Mouse (Mus musculus): ENCODE measurements around the gene Nckap1l. TPM values are rescaled to one million over a fixed set of nuclear protein-coding genes. Genes with fewer than 3 reads are reported as not detected.

Gene Nckap1l
- total RNA-seq, 2 experiments from 2014 or later = 1.7 to 1.8 TPM

DNA sequence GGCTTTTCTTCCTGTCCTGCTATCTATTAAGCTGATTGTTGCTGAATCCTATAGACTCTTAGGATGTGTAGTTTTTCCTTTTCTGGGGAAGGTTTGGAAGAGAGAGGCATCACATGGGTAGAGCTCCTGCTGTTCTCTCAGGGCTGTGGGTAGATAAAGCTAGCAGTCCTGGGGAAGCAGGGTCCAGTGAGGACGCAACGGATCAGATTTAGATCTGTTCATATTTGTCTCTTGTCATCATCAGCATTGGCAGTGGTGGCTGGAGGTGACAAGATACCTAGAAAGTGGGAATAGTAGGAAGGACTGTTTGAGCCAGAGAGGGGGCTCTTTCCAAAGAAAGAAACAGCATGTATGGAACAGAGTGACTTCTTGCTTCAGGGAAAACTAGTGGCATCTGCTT lies 81.4 kb downstream of the Nckap1l start:
- no peak for DNase-seq
- intact Hi-C loops (cut with DNase I; ENCODE audit: low total_unique reads) = no loop called here

- intact Hi-C loops (cut with DNase I; ENCODE audit: low total_unique reads) = no loop called here
- no peak for DNase-seq
Measured at GRCm38 (mm10) chr15:103535786-103536185, 82.2 kb downstream of the Nckap1l start.

DNA sequence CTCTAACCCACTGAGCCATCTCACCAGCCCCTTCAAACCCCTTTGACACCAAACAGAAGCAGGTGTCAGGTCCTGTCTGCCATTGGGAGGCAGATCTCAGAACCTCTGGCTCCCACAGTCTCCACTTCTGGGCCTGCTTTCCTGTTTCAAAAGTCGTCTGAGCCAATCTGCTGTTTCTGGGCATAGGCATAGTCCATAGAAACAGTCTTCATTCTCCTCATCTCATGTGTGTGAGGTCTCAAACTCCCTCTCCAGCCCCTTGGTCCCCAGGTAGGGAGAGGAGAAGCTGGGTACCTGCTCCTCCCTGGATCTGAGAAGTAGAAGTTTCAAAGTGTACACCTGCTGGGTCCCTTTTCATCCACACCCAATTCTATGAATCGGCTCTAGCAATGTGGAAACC lies 82.9 kb downstream of the Nckap1l start:
- intact Hi-C loops (cut with DNase I; ENCODE audit: low total_unique reads) = no loop called here
- DNase-seq = no peak

DNA sequence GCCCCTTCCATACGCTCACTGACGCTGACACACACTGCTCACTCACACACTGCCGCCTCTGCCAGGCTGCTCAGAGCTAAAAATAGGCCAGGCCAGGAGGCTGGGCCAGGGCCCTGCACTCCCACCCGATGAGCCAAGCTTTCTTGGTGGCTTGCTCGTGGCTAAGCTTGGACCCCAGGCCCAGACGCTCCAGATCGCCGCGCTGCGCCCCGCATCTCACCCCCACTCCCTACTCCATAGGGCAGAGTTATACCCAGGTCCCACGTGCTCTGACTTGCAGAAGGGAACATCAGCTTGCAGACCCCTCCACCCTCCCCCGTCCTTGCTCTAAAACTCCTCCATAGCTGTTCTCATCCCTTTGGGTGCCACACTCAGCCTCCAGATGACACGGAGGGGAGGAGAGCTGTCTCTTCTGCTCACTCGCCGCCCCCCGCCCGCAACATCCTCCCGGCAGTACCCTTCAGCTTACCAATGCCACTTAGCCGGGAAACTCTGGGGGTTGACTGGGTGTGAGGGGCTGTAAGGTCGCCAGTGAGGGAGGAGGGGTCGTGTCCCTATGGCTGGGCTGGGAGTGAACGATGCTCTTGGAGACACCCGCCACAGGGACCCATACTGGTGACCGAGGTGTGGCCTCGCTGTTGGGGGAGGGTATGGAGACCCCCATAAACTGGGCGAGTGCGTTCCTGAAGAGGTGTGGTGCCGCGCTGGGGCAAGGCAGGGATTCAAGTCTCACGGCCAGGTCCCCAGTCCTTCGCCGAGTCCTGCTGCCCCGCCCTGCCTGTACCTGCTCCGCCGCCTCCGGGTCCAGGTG lies 83.6 kb downstream of the Nckap1l start:
- peak; percentile 28 for DNase-seq
- intact Hi-C loops (cut with DNase I; ENCODE audit: low total_unique reads) = no loop called here

GRCm38 (mm10) chr15:103537822-103538213 lies 84.2 kb downstream of the Nckap1l start, which contains the start of gene Ppp1r1a:
Gene Ppp1r1a (minus strand): TSS chr15:103538003.
- intact Hi-C loops (cut with DNase I; ENCODE audit: low total_unique reads) = no loop called here
- DNase-seq = peak; percentile 74

GRCm38 (mm10) chr15:103539259-103539658 lies 85.7 kb downstream of the Nckap1l start:
- no peak for DNase-seq
- intact Hi-C loops (cut with DNase I; ENCODE audit: low total_unique reads) = no loop called here

DNA sequence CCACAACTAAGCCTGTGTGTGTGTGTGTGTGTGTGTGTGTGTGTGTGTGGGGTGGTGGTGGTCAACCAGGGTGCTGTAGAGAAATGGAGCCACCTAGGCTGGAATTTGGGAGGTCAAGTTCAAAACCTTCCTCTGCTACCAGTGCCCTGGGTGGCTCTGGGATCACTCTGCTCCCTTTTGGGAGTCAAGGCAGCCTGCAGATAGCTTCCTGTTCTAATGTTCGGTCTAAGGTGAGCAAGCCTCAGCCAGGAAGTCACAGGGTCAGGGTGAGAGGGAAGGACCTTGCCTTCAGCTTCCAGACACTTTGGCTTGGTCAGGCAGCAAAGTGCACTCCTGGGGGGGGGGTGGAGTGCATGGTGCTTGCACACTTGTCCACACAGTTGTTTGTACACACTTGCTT lies 87.1 kb downstream of the Nckap1l start:
- intact Hi-C loops (cut with DNase I; ENCODE audit: low total_unique reads) = no loop called here
- no peak for DNase-seq

GRCm38 (mm10) chr15:103542526-103542925 lies 88.9 kb downstream of the Nckap1l start:
- no peak for DNase-seq
- intact Hi-C loops (cut with DNase I; ENCODE audit: low total_unique reads) = no loop called here

DNA sequence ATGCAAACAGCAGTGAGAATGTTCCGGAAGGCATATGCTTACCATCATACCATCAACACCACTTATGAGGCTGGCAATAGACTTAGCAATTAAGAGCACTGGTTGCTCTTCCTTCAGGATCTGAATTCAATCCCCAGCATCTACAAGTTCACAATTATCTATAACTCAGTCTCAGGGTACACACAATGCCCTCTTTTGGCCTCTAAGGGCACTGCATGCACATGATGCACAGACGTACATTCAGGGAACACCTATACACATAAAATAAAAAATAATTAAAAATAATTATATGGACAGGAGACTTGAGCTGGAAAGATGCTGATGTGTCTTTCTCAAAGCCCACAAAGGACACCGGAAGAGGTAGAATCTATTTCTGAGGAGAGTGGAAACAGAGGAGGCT lies 94.4 kb downstream of the Nckap1l start:
- DNase-seq = no peak
- intact Hi-C loops (cut with DNase I; ENCODE audit: low total_unique reads) = no loop called here

Other genes starting within 250 kb of the Nckap1l start
- gene Cbx5, start 214.0 kb upstream of the Nckap1l start, total RNA-seq (2021) = 10 to 100 TPM; 29.9 to 41.5 TPM
- 100 to 1,000 TPM; 110 to 114 TPM for gene Hnrnpa1, start 213.4 kb upstream of the Nckap1l start, total RNA-seq (2021)
- gene Nfe2, start 195.4 kb upstream of the Nckap1l start, total RNA-seq (2021) = not detected
- 10 to 100 TPM; 38.0 to 38.5 TPM for gene Copz1, start 181.1 kb upstream of the Nckap1l start, total RNA-seq (2021)
- gene Gpr84, start 143.2 kb upstream of the Nckap1l start, total RNA-seq (2021) = not detected
- gene Zfp385a, start 113.7 kb upstream of the Nckap1l start, total RNA-seq (2021) = 10 to 100 TPM; 31.3 to 32.1 TPM
- 10 to 100 TPM; 22.5 to 25.7 TPM for gene Itga5, start 87.0 kb upstream of the Nckap1l start, total RNA-seq (2021)
- gene Gtsf1, start 23.3 kb upstream of the Nckap1l start, total RNA-seq (2021) = not detected
- gene Gtsf2, start 5.3 kb upstream of the Nckap1l start, total RNA-seq (2021) = not detected
- gene Pde1b, start 49.2 kb downstream of the Nckap1l start, total RNA-seq (2021) = 1 to 10 TPM in 1 of 2 experiments, under 1 TPM in 1; 0.94 to 1.2 TPM
- gene Ppp1r1a, start 84.2 kb downstream of the Nckap1l start, total RNA-seq (2021) = 10 to 100 TPM; 42.5 to 58.1 TPM
- not detected for gene Glycam1, start 111.3 kb downstream of the Nckap1l start, total RNA-seq (2021)